Mouse (Mus musculus): Measurements from ENCODE around the gene Mrm3. TPM values are rescaled to one million over a fixed set of nuclear protein-coding genes. Genes with fewer than 3 reads are reported as not detected.

Mrm3 gene
- polyA plus RNA-seq, 2 experiments = 11.1 to 14.2 TPM

DNA sequence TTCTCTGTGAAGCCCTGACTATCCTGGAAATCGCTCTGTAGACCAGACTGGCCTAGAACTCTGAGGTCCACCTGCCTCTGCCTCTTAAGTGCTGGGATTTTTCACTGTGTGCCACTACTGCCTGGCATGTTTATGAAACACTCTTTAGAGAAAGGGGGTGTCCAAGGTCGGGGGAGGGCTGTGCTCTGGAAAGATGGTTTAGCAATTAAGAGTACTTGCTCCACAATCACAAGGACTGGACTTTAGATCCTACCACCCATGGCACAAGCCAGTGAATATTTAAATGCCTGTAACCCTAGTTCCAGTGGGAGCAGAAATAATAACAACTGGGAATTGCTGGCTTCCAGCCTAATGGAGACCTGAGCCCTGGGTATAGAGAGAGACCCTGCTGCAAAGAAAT lies 36.5 kb downstream of the Mrm3 start:
- no peak for ATAC-seq (ENCODE audit: insufficient read depth)
- H3K9ac ChIP-seq (replicated peaks) = no peak overlapping the region
- no peak for DNase-seq (ENCODE audit: low read depth in 3 of 3, low spot score in 3 of 3)
- TF ChIP-seq CTCF (IDR thresholded peaks at IDR 0.05; ENCODE audit: low read depth) (no peak), EP300 (IDR thresholded peaks at IDR 0.05; ENCODE audit: low read depth) (no peak)
- H3K4me1 ChIP-seq (replicated peaks; ENCODE audit: control insufficient read depth in 2 of 2, insufficient read depth in 2 of 2, low read length in 1 of 2) = no peaks in the 10 kb centered on the region
- WGBS (ENCODE audit: insufficient replicate concordance) = 47% methylated on average over 2 of the region's 2 CpGs
- H3K4me2 ChIP-seq (ENCODE audit: low read depth) = no peak overlapping the region
- H3K9me3 ChIP-seq (ENCODE audit: control insufficient read depth, low read length) = no peaks in the 10 kb centered on the region
- H3K27me3 ChIP-seq (ENCODE audit: control insufficient read depth, insufficient read depth, low read length) = no peaks in the 10 kb centered on the region
- H3K4me3 ChIP-seq (ENCODE audit: insufficient read depth in 1 of 2, low read depth in 2 of 2, low read length in 2 of 2) = no peak overlapping the region
- H3K36me3 ChIP-seq (replicated peaks; ENCODE audit: control insufficient read depth, insufficient read depth, low read depth) = no peaks in the 10 kb centered on the region
- H3K27ac ChIP-seq = no peak overlapping the region

DNA sequence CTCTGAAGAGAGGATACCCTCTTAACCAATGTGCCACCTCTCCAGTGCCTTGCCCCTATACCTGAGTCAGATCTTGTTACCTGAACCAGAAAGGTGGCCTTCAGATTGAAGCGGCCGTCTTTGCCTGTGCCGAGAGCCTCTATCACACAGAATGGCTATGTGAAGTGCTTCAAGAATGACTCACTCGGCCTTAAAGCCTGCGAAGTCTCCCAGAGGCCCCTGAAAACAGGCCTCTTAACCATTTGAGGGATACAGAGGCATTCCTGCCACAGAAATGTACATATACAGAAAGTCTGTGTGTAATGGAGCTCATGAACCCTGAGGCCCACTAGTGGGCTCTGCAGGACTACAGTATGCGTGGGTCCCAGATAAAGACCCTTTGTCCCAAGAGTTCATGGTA lies 40.3 kb downstream of the Mrm3 start:
- no peak overlapping the region for H3K27ac ChIP-seq
- no peak overlapping the region for H3K9ac ChIP-seq (replicated peaks)
- DNase-seq (ENCODE audit: low read depth in 3 of 3, low spot score in 3 of 3) (no peak), ATAC-seq (ENCODE audit: insufficient read depth) (no peak)
- H3K27me3 ChIP-seq (ENCODE audit: control insufficient read depth, insufficient read depth, low read length) = no peaks in the 10 kb centered on the region
- peaks cover 0 to 6% of the 10 kb centered on the region in 2 experiments; a peak in 1 of 4 replicates for H3K4me1 ChIP-seq (replicated peaks; ENCODE audit: control insufficient read depth in 2 of 2, insufficient read depth in 2 of 2, low read length in 1 of 2)
- no peaks in the 10 kb centered on the region for H3K9me3 ChIP-seq (ENCODE audit: control insufficient read depth, low read length)
- no peaks in the 10 kb centered on the region for H3K36me3 ChIP-seq (replicated peaks; ENCODE audit: control insufficient read depth, insufficient read depth, low read depth)
- TF ChIP-seq EP300 (IDR thresholded peaks at IDR 0.05; ENCODE audit: low read depth) (no peak), CTCF (IDR thresholded peaks at IDR 0.05; ENCODE audit: low read depth) (no peak)
- WGBS (ENCODE audit: insufficient replicate concordance) = 83% methylated on average over 6 of the region's 6 CpGs
- no peak overlapping the region for H3K4me3 ChIP-seq (ENCODE audit: insufficient read depth in 1 of 2, low read depth in 2 of 2, low read length in 2 of 2)
- H3K4me2 ChIP-seq (ENCODE audit: low read depth) = no peak overlapping the region

DNA sequence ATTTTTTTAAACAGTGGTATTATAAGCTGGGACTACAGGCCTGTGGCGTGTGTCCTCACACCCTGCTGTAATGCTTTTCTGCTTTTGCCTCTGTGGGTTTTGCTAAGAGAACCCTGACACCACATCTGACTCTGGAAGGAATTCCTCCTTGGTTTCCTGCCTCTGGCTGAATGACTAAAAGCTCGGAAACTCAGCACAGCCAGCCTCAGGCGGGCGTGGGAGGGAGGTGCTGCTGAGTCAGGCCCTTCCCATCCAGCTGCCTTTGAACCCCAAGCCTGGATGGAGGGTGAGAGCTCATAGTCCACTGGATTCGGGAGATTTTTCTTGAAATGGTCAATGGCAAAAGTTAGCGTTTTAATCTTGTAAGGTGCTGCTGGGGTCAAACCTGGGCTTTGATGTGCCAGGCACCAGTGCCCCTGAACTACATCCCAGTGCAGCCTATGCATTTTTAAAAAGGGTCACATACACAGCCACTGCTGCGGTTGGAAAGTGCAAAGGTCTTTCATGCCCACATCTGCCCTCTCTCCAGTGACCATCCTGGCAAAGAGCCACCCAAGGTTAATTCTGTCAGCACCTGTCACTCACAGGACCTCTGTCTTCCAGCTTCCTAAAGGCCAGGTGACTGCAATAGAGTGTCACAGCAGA lies 42.0 kb downstream of the Mrm3 start:
- Histone ChIP-seq H3K4me1 (replicated peaks; ENCODE audit: control insufficient read depth in 2 of 2, insufficient read depth in 2 of 2, low read length in 1 of 2) (peaks cover 0 to 6% of the 10 kb centered on the region in 2 experiments; a peak in 1 of 4 replicates), H3K36me3 (replicated peaks; ENCODE audit: control insufficient read depth, insufficient read depth, low read depth) (no peaks in the 10 kb centered on the region), H3K9ac (replicated peaks) (no peak overlapping the region), H3K9me3 (ENCODE audit: control insufficient read depth, low read length) (no peaks in the 10 kb centered on the region), H3K27me3 (ENCODE audit: control insufficient read depth, insufficient read depth, low read length) (no peaks in the 10 kb centered on the region), H3K27ac (no peak overlapping the region), H3K4me3 (ENCODE audit: insufficient read depth in 1 of 2, low read depth in 2 of 2, low read length in 2 of 2) (no peak overlapping the region), H3K4me2 (ENCODE audit: low read depth) (no peak overlapping the region)
- 41% methylated on average over 7 of the region's 7 CpGs for WGBS (ENCODE audit: insufficient replicate concordance)
- no peak for ATAC-seq (ENCODE audit: insufficient read depth)
- DNase-seq (ENCODE audit: low read depth in 3 of 3, low spot score in 3 of 3) = no peak
- TF ChIP-seq EP300 (IDR thresholded peaks at IDR 0.05; ENCODE audit: low read depth) (no peak), CTCF (IDR thresholded peaks at IDR 0.05; ENCODE audit: low read depth) (no peak)

DNA sequence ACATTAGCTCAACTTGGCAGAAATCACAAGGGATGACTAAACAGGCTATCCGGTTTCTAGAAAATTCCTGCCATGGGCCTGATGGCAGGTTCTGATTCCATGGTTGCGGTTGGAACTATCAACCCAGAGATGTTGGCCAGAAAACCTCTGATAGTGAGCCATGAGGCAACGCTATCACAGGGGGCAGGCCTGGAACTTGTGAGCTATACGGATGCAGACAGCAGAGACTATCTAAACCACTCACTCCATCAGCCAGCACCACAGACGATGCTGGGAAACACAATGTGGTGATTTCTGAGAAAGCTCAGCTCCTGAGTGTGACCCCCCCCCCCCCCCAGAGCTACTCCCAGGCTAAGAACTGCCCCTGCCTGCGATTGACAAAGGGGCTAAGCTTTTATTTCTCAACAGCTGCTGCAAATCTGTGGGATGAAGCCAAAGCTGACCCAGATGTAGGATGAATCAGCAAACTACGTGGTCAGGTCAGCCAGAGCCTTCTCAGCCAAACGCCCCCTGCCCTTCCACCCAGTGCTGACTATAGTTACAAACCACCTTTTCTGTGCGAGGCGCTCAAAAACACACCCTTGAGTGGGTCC lies 43.1 kb downstream of the Mrm3 start:
- Histone ChIP-seq H3K27me3 (ENCODE audit: control insufficient read depth, insufficient read depth, low read length) (no peaks in the 10 kb centered on the region), H3K36me3 (replicated peaks; ENCODE audit: control insufficient read depth, insufficient read depth, low read depth) (no peaks in the 10 kb centered on the region), H3K9me3 (ENCODE audit: control insufficient read depth, low read length) (no peaks in the 10 kb centered on the region), H3K27ac (no peak overlapping the region), H3K4me3 (ENCODE audit: insufficient read depth in 1 of 2, low read depth in 2 of 2, low read length in 2 of 2) (no peak overlapping the region), H3K9ac (replicated peaks) (no peak overlapping the region), H3K4me2 (ENCODE audit: low read depth) (no peak overlapping the region), H3K4me1 (replicated peaks; ENCODE audit: control insufficient read depth in 2 of 2, insufficient read depth in 2 of 2, low read length in 1 of 2) (peaks cover 0 to 6% of the 10 kb centered on the region in 2 experiments; a peak in 1 of 4 replicates)
- WGBS (ENCODE audit: insufficient replicate concordance) = 30% methylated on average over 10 of the region's 10 CpGs
- ATAC-seq (ENCODE audit: insufficient read depth) = no peak
- TF ChIP-seq CTCF (IDR thresholded peaks at IDR 0.05; ENCODE audit: low read depth) = no peak
- no peak for TF ChIP-seq EP300 (IDR thresholded peaks at IDR 0.05; ENCODE audit: low read depth)
- DNase-seq (ENCODE audit: low read depth in 3 of 3, low spot score in 3 of 3) = no peak

DNA sequence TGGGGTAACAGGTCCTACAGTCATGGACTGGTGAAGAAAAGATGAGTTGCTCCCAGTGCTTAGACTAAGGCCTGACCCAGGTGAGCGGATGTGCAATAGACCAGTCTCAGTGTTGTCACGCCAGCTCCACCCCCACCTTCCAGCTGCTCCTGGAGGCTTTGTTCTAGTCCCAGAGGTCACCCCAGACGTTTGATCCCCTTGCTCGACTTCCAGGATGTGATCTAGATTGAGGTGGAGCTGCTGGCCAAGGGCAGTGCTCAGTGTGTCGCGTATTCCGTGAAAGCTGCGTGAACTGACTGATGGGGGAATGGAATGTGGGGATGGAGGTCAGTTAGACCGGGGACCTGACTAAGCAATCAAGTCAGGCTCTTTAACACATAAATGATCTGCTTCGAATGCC lies 43.8 kb downstream of the Mrm3 start:
- peaks cover 0 to 9% of the 10 kb centered on the region in 2 experiments; a peak in 1 of 4 replicates for H3K4me1 ChIP-seq (replicated peaks; ENCODE audit: control insufficient read depth in 2 of 2, insufficient read depth in 2 of 2, low read length in 1 of 2)
- 67% methylated on average over 10 of the region's 10 CpGs for WGBS (ENCODE audit: insufficient replicate concordance)
- TF ChIP-seq EP300 (IDR thresholded peaks at IDR 0.05; ENCODE audit: low read depth) (no peak), CTCF (IDR thresholded peaks at IDR 0.05; ENCODE audit: low read depth) (no peak)

More for the DNA sequence above, 43.8 kb downstream of the Mrm3 start:
- Histone ChIP-seq H3K9ac (replicated peaks) (no peak overlapping the region), H3K27me3 (ENCODE audit: control insufficient read depth, insufficient read depth, low read length) (no peaks in the 10 kb centered on the region), H3K27ac (no peak overlapping the region), H3K4me2 (ENCODE audit: low read depth) (no peak overlapping the region), H3K36me3 (replicated peaks; ENCODE audit: control insufficient read depth, insufficient read depth, low read depth) (no peaks in the 10 kb centered on the region), H3K9me3 (ENCODE audit: control insufficient read depth, low read length) (no peaks in the 10 kb centered on the region), H3K4me3 (ENCODE audit: insufficient read depth in 1 of 2, low read depth in 2 of 2, low read length in 2 of 2) (no peak overlapping the region)
- ATAC-seq (ENCODE audit: insufficient read depth) = no peak
- DNase-seq (ENCODE audit: low read depth in 3 of 3, low spot score in 3 of 3) = no peak
